Mouse (Mus musculus) liver, embryonic 14.5 days (tissue): Measurements from ENCODE around the gene Tgoln1. TPM values are rescaled to one million over a fixed set of nuclear protein-coding genes. Genes with fewer than 3 reads are reported as not detected.

ENCODE experiments used
- ATAC-seq: fragments of 200-750 bp; cut with Nextera tagmentation; 2 replicates; pipeline ENCODE4 v1.8.0; 2017; ENCODE audit warnings: moderate number of reproducible peaks, mild to moderate bottlenecking, moderate library complexity; ENCODE audit not compliant: insufficient read depth
- DNase-seq, 3 experiments: peaks; one replicate each; pipeline ENCODE4 v3.0.0-alpha.2; 2012 to 2013; ENCODE audit warnings: low read depth in 3 of 3, low spot score in 3 of 3
- H3K27ac ChIP-seq: fragments of 300-500 bp; sonication (generic); 2 replicates; pipeline ENCODE4 v1.5.1; 2014; ENCODE audit warnings: moderate library complexity, mild to moderate bottlenecking, control low read depth, inconsistent platforms
- H3K27me3 ChIP-seq: fragments of 300-500 bp; sonication (generic); 2 replicates; pipeline ENCODE4 v1.6.1; 2014; ENCODE audit warnings: mild to moderate bottlenecking, low read length, moderate library complexity; ENCODE audit not compliant: control insufficient read depth, insufficient read depth
- H3K36me3 ChIP-seq: fragments of 300-500 bp; sonication (generic); replicated peaks from 2 replicates; pipeline ENCODE4 v1.6.1; 2014; ENCODE audit warnings: low read depth; ENCODE audit not compliant: control insufficient read depth, insufficient read depth
- H3K4me1 ChIP-seq, 2 experiments: fragments of 200-500 bp in 1 of 2; fragments of 300-500 bp in 1 of 2; sonication (generic) in 1 of 2; replicated peaks; 2 replicates each; pipeline ENCODE4 v1.6.1; 2012 to 2014; ENCODE audit warnings: antibody characterized with exemption in 1 of 2, inconsistent platforms in 1 of 2, low read length in 1 of 2; ENCODE audit not compliant: control insufficient read depth in 2 of 2, insufficient read depth in 2 of 2
- H3K4me2 ChIP-seq: fragments of 300-500 bp; sonication (generic); 2 replicates; pipeline ENCODE4 v1.6.1; 2014; ENCODE audit warnings: low read depth, mild to moderate bottlenecking, control low read depth, moderate library complexity
- H3K4me3 ChIP-seq, 2 experiments: fragments of 200-500 bp in 1 of 2; fragments of 300-500 bp in 1 of 2; sonication (generic) in 1 of 2; 2 replicates each; pipeline ENCODE4 v1.5.1; 2012 to 2014; ENCODE audit warnings: low read depth in 2 of 2, low read length in 2 of 2, mild to moderate bottlenecking in 2 of 2, control low read depth in 1 of 2, inconsistent platforms in 1 of 2, moderate library complexity in 1 of 2; ENCODE audit not compliant: insufficient read depth in 1 of 2
- H3K9ac ChIP-seq: fragments of 300-500 bp; sonication (generic); replicated peaks from 2 replicates; pipeline ENCODE4 v1.6.1; 2014; ENCODE audit warnings: mild to moderate bottlenecking, control low read depth, moderate library complexity
- H3K9me3 ChIP-seq: fragments of 300-500 bp; sonication (generic); 2 replicates; pipeline ENCODE4 v1.6.1; 2016; ENCODE audit warnings: low read length, mixed read lengths; ENCODE audit not compliant: control insufficient read depth
- CTCF ChIP-seq: IDR thresholded peaks from 2 replicates; pipeline ENCODE4 v1.5.1; 2016; ENCODE audit warnings: antibody characterized with exemption, low read depth, control low read depth
- EP300 ChIP-seq: IDR thresholded peaks from 2 replicates; pipeline ENCODE4 v1.6.1; 2016; ENCODE audit warnings: antibody characterized with exemption, low read depth
- WGBS: fragments of 180-500 bp; shearing (Covaris S2); extraction: QIAGEN DNeasy Blood & Tissue Kit; methylation state at CpG from one replicate; pipeline ENCODE4 v1.1.7; 2014; ENCODE audit not compliant: insufficient replicate concordance; 5-methylcytosine and 5-hydroxymethylcytosine counted together
- polyA plus RNA-seq, 2 experiments: library from polyadenylated mRNA; depleted of rRNA in 1 of 2; stranded (reverse) in 1 of 2; unstranded in 1 of 2; fragments of >200 nt; fragmentation: Nextera tagmentation in 1 of 2; extraction: Ambion mirVana in 1 of 2; gene quantifications; 2 replicates each; pipeline versions ENCODE4 v1.2.1 to v1.2.3; 2012 to 2014

Gene Tgoln1
- polyA plus RNA-seq, 2 experiments, result 7.8 to 13.4 TPM

- 57% methylated on average over 3 of the region's 3 CpGs for WGBS
- ATAC-seq, result no peak
Observed at GRCm38 (mm10) chr6:72586701-72587100, 30.1 kb downstream of the Tgoln1 start.

GRCm38 (mm10) chr6:72584154-72584553 is 32.6 kb downstream of the Tgoln1 start:
- ATAC-seq, result no peak
- WGBS, result 69% methylated on average over 11 of the region's 11 CpGs
- no peak overlapping the region for H3K27ac ChIP-seq

More at GRCm38 (mm10) chr6:72586701-72587100, 30.1 kb downstream of the Tgoln1 start:
- Histone ChIP-seq H3K4me2 (no peak overlapping the region), H3K36me3 (no peaks in the 10 kb centered on the region), H3K9ac (no peak overlapping the region), H3K27ac (no peak overlapping the region), H3K9me3 (no peaks in the 10 kb centered on the region), H3K4me1 (no peaks in the 10 kb centered on the region; a peak in 1 of 4 replicates), H3K27me3 (no peaks in the 10 kb centered on the region), H3K4me3 (no peak overlapping the region)
- no peak for DNase-seq
- TF ChIP-seq EP300 (no peak), CTCF (no peak)

GRCm38 (mm10) chr6:72583211-72583839 is 33.5 kb downstream of the Tgoln1 start:
- H3K4me1 ChIP-seq, result no peaks in the 10 kb centered on the region; a peak in 1 of 4 replicates
- WGBS, result 63% methylated on average over 4 of the region's 4 CpGs
- no peak overlapping the region for H3K4me2 ChIP-seq
- H3K9ac ChIP-seq, result no peak overlapping the region
- no peak overlapping the region for H3K4me3 ChIP-seq
- no peaks in the 10 kb centered on the region for H3K36me3 ChIP-seq
- DNase-seq (no peak), ATAC-seq (no peak)
- H3K9me3 ChIP-seq, result no peaks in the 10 kb centered on the region
- TF ChIP-seq CTCF, result no peak
- TF ChIP-seq EP300, result no peak
- no peak overlapping the region for H3K27ac ChIP-seq
- no peaks in the 10 kb centered on the region for H3K27me3 ChIP-seq

More at GRCm38 (mm10) chr6:72584154-72584553, 32.6 kb downstream of the Tgoln1 start:
- H3K27me3 ChIP-seq, result no peaks in the 10 kb centered on the region
- H3K4me3 ChIP-seq, result no peak overlapping the region
- no peak for DNase-seq
- no peaks in the 10 kb centered on the region for H3K36me3 ChIP-seq
- H3K9ac ChIP-seq, result no peak overlapping the region
- no peaks in the 10 kb centered on the region; a peak in 1 of 4 replicates for H3K4me1 ChIP-seq
- H3K4me2 ChIP-seq, result no peak overlapping the region
- no peaks in the 10 kb centered on the region for H3K9me3 ChIP-seq
- TF ChIP-seq CTCF (no peak), EP300 (no peak)

GRCm38 (mm10) chr6:72581625-72582382 is 35.0 kb downstream of the Tgoln1 start:
- DNase-seq (no peak), ATAC-seq (no peak)
- H3K36me3 ChIP-seq, result no peaks in the 10 kb centered on the region
- no peak overlapping the region for H3K4me3 ChIP-seq
- no peak overlapping the region for H3K27ac ChIP-seq
- 54% methylated on average over 11 of the region's 11 CpGs for WGBS
- no peak for TF ChIP-seq EP300
- no peak for TF ChIP-seq CTCF
- H3K4me1 ChIP-seq, result no peaks in the 10 kb centered on the region; a peak in 1 of 4 replicates
- H3K9me3 ChIP-seq, result no peaks in the 10 kb centered on the region
- no peak overlapping the region for H3K9ac ChIP-seq
- H3K27me3 ChIP-seq, result no peaks in the 10 kb centered on the region
- H3K4me2 ChIP-seq, result no peak overlapping the region

GRCm38 (mm10) chr6:72576041-72576440 is 40.8 kb downstream of the Tgoln1 start:
- Histone ChIP-seq H3K9me3 (no peaks in the 10 kb centered on the region), H3K36me3 (no peaks in the 10 kb centered on the region), H3K27me3 (no peaks in the 10 kb centered on the region), H3K4me1 (no peaks in the 10 kb centered on the region), H3K4me3 (no peak overlapping the region), H3K9ac (no peak overlapping the region), H3K4me2 (no peak overlapping the region), H3K27ac (no peak overlapping the region)
- no peak for DNase-seq
- WGBS, result 61% methylated on average over 3 of the region's 3 CpGs
- no peak for TF ChIP-seq EP300
- no peak for TF ChIP-seq CTCF
- no peak for ATAC-seq
